Mouse (Mus musculus): Measurements from ENCODE around the gene Ccser2.
"Not testable (repeated sequence)": the region's sequence is repeated elsewhere in the genome, so short reads cannot be mapped to it uniquely, and the experiment has no call there.

Ccser2 gene

DNA sequence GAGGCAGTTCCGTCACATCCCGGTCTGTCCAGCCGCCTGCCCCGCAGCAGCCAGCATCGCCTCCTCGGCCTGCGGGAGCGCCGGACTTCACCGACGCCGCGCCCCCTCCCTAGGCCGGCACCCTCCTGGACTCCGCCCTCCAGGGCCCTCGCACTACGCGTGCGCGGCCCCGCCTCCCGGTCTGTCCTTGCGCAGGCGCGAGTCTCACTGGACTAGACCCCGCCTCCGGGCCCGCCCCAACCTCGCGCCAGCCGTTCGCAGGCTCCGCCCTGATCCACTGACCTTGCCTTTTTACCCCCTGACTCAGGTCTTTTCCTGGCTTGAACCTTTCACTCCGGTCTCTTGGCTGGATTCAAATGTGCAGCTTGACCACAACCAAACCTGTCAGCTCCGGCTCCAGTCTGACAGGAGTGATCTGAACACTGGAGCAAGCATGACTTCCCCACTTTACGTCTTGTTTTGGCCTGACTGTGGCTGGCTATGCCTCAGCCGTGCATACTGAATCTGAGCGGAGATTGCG is at the start of gene Ccser2:
Gene Ccser2, minus strand, starts transcription at position 150 of the 520 bp plus-strand sequence.
- DNase-seq (ENCODE audit: extremely low read depth, low read depth), result peak; percentile 46

DNA sequence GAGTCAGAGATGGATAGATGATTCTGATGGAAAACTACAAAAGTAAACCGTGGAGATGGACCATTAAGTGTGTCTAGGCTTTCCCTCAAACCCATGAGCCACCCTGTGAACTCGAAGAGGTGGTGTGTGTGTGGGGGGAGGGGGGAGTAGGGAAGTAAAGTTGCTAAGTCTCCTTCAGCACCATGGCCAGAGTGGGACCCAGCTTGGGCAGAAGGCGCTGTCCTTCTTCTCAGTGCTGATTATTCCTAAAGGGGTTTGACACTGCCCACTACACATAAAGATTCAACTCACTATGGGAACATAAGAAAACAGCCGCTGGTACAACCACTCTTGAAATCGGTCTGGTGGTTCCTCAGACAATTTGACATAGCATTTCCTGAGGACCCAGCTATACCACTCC is 47.3 kb upstream of the Ccser2 start:
- no peak for DNase-seq (ENCODE audit: extremely low read depth, low read depth)

- no peak for DNase-seq (ENCODE audit: extremely low read depth, low read depth)
Observed at GRCm38 (mm10) chr14:37013644-37014043, 45.1 kb upstream of the Ccser2 start.

DNA sequence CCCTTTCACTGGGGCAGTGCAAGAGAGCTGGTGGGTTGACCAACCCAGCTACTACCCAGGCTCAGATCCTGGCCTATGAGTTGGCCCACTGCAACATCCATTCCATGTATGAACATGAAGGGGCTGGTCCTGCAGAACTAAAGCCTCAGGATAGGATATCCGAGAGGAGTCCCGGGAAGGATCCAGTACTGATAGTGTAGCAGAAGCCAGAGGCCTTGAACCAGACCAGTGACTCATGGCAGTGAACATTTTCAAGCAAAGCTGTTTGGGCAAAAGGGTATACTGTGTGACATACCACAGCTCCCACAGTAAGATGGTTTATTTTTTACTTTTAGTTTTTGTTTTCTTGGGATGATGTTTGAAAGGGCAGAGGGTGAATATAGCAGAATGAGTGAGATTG is 41.1 kb upstream of the Ccser2 start:
- no peak for DNase-seq (ENCODE audit: extremely low read depth, low read depth)

DNA sequence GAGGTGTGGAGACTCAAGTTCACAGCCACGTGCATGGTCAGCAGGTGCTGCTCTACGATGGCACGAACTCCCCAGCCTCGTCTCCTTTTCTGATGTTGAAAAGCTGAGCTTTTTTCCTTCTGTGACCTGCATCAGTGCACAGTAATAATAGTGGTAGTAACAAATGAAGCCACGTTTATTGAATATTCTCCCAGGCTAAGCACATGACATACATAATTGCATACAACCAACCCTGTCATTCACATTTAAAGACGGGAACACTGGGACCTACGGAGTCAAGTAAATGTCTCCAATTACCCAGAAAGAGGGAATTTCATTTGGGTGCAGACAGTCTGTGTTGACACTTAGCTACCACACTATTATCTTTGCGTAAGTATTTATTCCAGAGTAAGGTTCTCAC is 37.9 kb upstream of the Ccser2 start:
- DNase-seq (ENCODE audit: extremely low read depth, low read depth), result no peak

GRCm38 (mm10) chr14:37005865-37006264 is 37.3 kb upstream of the Ccser2 start:
- DNase-seq (ENCODE audit: extremely low read depth, low read depth), result no peak

- DNase-seq (ENCODE audit: extremely low read depth, low read depth), result no peak
Observed at GRCm38 (mm10) chr14:37003431-37004095, 35.0 kb upstream of the Ccser2 start.

- no peak for DNase-seq (ENCODE audit: extremely low read depth, low read depth)
Observed at GRCm38 (mm10) chr14:37002852-37003251, 34.3 kb upstream of the Ccser2 start.

- DNase-seq (ENCODE audit: extremely low read depth, low read depth), result not testable (repeated sequence)
Observed at GRCm38 (mm10) chr14:37000780-37001179, 32.2 kb upstream of the Ccser2 start.

- DNase-seq (ENCODE audit: extremely low read depth, low read depth), result no peak
Observed at GRCm38 (mm10) chr14:36989784-36990183, 21.2 kb upstream of the Ccser2 start.

- no peak for DNase-seq (ENCODE audit: extremely low read depth, low read depth)
Observed at GRCm38 (mm10) chr14:36985693-36986092, 17.1 kb upstream of the Ccser2 start.

DNA sequence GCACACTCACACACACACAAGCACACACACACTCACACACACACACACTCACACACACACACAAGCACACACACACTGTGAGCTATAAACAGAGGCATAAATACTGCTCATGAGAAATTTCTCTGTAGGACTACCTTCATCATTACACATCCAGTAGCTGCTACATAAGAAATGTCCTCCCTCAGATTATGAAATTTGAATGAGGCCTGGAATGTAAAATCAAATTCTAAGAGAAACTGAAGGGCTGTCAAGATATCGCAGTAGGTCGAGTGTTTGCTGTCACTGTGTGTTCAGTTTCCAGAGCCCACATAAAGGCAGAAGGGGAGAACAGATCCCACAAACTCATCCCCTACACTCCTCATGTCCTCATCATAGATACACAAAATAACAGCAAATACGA is 6.4 kb upstream of the Ccser2 start:
- DNase-seq (ENCODE audit: extremely low read depth, low read depth), result no peak

GRCm38 (mm10) chr14:36971211-36971610 is 2.6 kb upstream of the Ccser2 start:
- DNase-seq (ENCODE audit: extremely low read depth, low read depth), result no peak

DNA sequence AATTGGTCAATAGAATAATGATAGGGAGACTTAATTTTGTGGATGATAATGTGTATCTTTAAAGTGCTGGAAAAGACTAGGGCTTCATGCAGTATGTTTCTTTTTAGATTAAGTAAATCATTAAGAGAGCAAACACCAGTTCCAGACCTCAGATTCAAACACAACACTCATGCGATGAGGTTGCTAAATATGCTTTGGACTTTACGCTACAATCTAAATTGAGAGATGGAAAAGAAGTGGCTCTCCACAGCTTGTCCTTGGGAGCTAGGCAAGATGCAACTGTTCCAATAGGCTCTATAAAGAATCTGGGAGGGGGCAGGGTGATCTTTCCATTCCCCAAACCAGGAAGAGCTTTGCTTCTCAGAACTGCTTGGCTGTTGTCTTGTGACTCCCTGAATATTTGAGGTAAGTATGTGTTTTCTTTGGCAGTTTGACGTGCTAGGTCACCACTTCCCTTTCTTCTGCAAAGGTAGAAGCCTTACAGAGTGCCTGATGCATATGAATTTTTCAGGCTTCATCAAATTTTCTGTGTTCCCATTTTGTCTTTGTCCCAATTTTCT is 1.4 kb upstream of the Ccser2 start:
- DNase-seq (ENCODE audit: extremely low read depth, low read depth), result no peak

GRCm38 (mm10) chr14:36968076-36968627 is 425 bp downstream of the Ccser2 start:
- no peak for DNase-seq (ENCODE audit: extremely low read depth, low read depth)

DNA sequence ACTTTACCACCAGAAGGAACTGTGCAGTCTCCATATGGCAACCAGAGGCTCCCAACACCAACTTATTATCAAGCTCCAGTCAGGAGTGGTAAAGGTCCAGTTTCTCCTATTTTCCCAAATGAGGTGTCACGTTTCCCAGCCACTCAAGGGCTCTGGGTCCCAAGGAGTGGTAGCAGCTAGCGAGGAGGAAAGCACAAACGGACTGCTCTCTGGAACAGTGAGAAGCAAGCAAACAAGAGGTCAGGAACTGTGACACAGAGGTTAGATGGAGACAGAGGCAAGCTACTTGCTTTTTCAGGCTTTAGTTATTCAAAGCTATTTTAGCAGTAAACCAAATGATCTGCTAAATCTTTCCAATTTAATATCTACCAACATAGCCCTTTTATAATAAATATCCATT is 3.2 kb downstream of the Ccser2 start:
- DNase-seq (ENCODE audit: extremely low read depth, low read depth), result no peak

DNA sequence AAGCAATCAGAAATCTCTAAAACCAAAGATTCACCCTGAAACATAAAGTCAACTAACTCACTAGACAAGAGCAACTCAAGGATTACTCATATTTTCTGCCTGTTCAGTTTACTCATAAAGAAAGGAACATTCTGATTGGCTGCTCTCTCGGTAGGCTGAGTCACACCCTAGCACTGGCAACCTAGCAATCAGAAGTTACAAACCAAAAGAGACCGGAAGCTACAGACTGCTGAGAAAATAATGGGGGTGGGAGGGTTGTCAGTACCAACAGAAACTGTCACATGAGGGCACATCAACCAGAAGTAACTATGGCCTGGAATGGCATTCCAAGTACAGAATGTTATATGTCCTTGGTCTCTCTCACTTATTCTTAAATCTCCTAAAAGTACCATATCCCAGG is 6.1 kb downstream of the Ccser2 start:
- no peak for DNase-seq (ENCODE audit: extremely low read depth, low read depth)

DNA sequence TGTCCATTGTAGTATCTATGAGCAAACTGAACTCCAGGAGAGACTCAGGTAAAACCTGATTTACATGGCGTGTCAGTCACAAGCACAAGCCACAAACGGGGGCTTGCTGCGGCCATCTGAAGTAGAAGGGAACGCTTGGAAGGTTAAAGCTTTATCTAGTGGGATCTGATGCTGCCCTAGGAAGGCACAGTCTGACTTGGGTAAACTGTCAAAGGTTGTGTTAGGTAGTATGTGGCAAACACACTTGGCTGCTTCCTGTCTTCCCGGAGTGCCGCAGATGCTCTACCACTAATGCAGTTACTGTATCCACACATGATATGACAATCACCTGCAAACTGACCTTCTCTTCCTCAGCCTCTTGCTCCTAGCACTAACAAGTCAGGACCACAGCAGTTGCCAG is 10.9 kb downstream of the Ccser2 start:
- no peak for DNase-seq (ENCODE audit: extremely low read depth, low read depth)

- no peak for DNase-seq (ENCODE audit: extremely low read depth, low read depth)
Observed at GRCm38 (mm10) chr14:36957261-36957660, 11.3 kb downstream of the Ccser2 start.

- no peak for DNase-seq (ENCODE audit: extremely low read depth, low read depth)
Observed at GRCm38 (mm10) chr14:36956717-36957116, 11.9 kb downstream of the Ccser2 start.

GRCm38 (mm10) chr14:36952687-36953426 is 15.7 kb downstream of the Ccser2 start:
- DNase-seq (ENCODE audit: extremely low read depth, low read depth), result no peak

GRCm38 (mm10) chr14:36952142-36952541 is 16.4 kb downstream of the Ccser2 start:
- DNase-seq (ENCODE audit: extremely low read depth, low read depth), result peak; percentile 46
